Mouse (Mus musculus) 416B (cell line): ENCODE results near the gene Cep152.

Source experiments
- DNase-seq: peaks from one replicate; pipeline ENCODE4 v3.0.0; 2011; ENCODE audit warnings: low read depth

Cep152 gene

DNA sequence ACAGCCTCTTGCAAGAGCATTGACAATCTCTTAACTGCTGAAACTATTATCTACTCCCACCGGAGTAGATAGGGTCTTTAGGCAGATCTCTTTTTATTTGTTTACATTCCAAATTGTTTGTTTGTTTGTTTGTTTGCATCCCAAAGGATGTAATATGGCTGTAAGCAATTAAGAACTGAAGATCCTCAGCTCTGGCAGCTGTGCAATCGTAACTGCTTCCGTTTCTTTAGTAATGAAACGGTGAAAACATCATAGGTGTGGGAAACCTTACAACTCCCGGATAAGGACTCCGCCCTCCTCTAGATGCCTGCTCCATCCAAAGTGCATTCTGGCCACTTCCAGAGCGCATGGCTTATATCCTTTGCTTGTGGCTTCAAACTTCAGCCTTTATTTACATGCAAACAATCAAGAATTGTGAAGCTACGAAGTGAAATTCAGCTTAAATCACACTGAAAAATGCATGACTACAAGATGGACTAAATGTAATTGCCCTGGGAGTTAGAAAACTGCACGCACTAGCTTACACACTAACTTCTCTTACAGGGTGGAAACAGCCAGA is 707 bp downstream of the Cep152 start:
- DNase-seq, result peak; percentile 67

DNA sequence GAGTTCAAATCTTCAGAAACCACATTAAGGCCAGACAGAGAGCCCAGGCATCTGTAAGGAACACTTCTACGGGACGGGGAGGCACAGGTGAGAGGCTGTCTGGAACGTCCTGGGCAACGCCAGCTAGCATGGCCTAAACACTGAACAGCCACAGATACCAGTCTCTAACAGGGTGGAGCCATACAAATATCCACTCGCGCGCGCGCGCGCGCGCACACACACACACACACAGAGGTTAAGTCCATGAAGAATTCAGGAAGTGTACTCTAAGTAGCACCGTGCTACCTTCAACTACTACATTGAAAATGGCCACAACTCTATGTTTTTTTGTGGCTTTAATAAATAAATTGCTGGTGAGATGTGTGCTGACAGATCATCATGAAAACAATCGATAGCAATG is 1.7 kb downstream of the Cep152 start:
- DNase-seq, result peak; percentile 24

DNA sequence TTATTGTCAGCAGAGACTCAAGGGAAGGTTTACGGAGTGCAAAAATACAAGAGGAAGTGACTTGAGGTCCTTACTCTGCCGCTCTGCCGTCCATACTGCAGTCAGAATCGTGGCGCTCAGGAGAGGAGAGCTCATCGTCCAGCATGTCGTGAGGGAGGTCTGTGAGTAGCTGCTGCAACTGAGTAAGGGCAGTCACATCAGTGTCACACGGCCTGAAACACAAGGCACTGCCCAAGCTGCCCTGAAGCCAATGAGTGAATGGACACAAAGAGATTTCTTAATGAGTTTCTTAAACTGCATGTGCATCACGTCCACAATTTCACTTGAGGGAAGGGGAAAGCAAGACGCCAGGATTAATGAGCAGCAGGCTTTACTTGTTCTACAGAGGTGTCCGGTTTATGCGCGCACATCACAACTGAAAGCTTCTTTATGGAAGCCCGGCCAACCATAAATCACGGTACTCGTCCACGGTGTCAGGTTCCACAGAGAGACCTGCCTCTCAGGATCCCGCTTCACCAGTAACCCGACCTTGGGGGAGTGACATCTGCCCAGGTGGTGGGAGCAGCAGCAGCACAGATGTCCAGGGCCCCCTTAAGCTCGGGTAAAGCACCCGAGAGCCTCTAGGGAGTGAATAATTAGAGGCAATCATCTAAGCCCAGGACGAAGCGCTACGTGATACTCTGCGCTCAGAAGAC is 4.6 kb downstream of the Cep152 start:
- DNase-seq, result no peak

DNA sequence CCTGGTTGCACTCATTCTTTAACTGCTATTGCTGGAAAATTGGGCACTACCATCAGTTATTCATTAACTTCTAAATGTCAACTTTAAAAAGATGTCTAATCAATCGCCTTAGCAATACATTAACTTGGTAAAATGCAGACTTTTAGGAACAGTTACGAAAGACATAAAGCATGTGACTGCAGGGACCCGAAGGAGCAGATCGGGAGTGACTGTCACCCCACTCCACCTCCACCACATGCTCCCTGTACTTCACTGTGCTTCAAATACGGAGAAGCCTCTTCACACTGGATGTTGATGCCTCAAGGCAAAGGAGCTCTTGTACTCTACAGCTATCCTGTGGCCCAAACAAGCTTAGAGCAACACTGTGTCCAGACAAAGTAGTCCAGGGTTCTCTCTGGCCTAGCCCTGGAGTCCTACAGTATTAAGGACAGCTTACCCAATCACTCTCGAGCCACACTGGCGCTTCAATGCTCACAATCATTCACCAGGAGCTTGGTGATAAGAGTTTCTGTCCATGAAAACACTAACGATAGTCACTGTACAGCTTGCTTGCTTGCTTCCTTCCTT is 9.0 kb downstream of the Cep152 start:
- no peak for DNase-seq

DNA sequence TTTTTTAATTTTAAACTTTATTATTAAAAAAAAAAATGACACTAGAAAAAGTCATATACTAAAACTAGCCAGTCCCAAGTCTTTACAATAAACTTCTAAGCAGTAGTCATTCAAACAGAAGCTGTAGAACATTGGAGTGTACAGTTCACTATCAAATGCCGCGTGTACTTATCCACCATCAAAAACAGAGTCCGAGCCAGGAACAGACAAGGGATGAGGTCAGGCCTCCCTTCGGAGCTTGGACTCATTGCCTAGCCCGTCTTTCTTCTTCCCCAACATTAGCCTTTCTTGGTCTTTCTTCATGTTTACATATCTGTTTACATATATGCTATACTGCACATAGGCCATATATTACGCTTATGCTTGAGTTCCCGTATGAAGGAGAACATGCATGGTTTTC is 9.5 kb downstream of the Cep152 start:
- no peak for DNase-seq

DNA sequence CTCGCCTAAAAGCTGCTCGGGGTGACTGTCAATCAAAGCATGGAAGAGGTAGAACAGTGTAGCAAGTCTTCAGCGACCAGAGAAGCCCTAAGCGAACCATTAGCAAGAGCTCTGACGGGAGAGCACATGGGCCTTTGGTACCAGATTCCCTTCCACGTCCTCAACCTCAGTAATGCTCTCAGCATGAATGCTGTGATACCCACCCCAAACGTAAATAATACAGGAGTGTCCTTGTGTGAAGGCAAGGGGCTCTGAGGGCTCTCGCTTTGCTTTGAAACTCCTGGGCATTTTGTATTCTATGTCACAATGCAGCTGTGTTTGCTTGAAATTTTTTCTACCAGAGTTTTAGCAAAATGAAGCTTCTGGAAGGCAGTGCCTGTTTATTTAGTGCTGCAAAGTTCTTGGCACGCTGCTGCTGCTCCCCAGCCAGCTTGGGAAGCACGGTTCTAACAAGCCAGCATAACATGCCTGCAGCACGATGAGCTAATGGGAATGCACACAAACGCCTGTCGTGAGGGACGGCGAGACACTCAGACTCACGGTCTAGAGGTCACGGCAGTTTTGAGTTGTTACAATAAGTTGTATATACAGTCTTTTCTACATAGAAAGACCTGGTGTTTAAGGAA is 18.6 kb downstream of the Cep152 start:
- no peak for DNase-seq

DNA sequence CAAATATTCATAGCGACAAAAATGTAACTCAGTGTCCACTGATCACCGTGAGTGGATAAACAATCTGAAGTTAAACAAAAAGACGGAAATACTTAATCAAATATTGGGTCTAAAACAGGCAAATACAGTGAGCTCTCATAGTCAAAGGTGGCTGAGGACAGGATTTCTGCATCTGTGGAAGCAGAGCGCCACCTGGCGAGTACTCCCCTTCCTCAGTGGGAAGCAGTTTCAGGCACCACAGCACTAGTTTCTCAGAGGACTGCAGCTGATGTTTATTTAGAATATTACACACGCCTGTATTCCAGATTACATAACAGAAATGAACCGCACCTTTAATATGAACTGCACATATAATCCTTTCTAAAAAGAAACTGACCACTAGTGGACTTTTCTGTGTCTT is 20.3 kb downstream of the Cep152 start:
- DNase-seq, result peak; percentile 35

DNA sequence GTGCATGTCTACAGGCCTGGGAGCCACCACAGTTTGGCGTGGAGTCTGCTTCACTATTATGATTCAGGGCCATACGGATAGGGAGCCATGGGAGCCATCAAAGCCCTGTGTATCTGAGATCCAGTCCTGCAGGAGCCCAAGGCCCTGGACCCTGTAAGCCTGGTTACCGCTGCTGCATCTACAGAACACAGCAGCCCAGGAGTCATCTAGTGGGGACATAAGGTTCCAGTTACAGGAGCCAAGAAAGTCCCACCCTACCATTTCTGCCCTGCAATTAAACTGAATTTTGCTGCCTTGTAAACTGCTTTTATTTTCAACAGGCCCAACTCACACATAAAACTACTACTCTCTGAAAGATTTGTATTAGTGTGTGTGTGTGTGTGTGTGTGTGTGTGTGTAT is 21.9 kb downstream of the Cep152 start:
- DNase-seq, result no peak

DNA sequence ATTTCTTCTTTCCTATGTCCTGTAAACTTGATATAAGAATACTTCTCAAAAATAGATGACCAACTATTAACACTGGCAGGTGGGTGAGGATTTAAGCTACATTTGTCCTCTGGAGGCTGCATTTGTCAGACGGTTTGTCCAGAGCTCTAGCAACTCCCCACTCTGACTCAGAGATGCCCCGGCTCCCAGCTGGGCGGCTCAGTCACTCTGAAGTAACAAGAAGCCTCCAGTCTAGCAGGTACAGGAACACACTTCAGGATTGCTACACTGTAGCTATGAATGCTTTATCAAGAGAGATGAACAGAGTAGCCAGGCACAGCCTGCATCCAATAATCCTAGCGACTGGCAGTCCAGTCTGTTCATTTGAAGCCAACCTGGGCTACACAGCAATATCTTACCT is 26.0 kb downstream of the Cep152 start:
- no peak for DNase-seq

DNA sequence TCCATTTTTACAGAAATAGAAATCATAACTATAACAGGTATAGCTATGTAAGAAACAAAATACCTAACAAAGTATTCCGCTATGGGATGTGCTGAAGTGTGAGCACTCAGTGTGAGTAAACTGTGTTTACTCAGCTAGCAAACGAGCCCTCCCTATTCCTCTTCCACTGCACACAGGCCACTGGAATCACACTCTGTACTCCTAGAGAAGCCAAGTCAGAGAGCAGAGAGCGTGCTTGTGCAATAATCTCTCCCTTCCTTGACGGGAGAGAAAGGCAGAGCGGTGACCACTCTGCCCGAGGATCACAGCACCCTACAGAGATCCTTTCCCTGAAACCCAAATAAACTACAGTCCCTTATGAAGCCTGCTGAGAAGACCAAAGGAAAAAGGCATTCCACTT is 26.7 kb downstream of the Cep152 start:
- no peak for DNase-seq

DNA sequence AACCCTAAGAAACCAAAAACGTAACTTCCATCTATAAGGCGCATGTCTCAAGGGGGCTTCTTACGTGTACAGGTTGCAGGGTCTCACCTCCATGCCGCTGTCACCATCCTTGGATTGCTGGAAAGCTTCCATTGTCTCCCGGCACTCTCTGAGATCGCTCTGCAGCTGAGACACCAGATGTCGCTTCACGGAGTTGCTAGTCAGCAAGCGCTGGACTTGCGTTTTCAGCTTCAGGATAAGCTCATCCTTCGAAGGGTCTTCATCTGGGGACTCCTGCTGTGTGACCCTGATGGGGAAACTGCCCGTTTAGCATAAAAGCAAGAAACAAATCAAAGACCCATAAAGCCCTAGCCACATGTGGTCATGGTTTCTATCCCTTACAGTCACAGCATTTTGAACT is 30.1 kb downstream of the Cep152 start:
- DNase-seq, result no peak

DNA sequence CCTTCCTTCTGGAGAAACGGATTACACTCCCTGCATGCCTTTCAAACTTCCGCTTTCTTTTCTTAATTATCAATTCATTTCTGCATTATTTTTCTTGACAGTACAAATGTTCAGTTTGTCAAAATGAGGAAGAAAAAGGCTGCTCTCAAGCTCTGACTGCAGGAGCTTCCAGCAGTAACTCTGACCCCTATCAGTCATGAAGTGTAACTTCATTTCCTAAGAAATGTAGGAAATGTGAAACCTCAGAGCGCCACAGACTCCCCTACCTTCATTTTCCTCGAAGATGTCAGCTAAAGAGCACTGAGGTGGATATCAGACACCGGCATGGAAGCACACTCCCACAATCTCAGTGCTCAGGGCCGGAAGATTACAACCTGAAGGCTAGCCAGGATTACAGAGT is 30.8 kb downstream of the Cep152 start:
- peak; percentile 26 for DNase-seq

DNA sequence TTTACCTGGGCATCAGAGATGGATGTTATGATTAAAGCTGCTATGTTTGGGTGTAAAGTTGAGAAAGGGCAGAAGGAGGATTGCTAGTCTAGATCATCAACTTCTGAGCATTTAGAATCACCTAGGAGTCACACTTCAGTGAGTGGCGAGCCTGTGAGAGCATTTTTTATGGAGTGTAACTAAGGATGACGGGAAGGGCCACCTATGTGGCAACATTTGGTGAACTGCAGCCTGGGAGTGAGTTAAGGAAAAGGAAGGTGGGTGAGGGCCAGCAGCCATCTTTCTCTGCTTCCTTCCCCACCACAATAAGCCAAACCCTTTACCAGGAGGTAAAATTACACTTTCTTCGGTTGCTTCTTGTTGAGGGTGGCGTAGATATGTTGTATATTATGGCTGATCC is 33.0 kb downstream of the Cep152 start:
- no peak for DNase-seq

DNA sequence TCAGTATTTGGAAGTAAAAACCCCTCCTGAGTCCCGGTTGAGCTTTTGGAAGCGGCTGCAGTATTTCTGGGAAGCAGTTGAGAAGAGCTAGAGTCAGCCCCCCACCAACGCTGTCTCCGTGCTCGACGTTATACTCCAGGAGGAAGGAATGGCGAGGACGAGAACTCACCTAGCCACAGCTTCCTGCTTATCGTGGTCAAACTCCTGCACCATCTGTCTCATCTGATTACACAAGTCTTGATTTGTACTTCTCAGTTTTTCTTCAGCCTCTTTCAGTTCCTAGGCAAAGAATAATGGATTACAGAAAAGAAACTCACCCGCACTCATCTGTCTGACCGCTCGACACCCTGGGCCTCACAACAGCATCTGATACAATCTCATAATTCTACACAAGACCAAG is 35.6 kb downstream of the Cep152 start:
- peak; percentile 73 for DNase-seq

DNA sequence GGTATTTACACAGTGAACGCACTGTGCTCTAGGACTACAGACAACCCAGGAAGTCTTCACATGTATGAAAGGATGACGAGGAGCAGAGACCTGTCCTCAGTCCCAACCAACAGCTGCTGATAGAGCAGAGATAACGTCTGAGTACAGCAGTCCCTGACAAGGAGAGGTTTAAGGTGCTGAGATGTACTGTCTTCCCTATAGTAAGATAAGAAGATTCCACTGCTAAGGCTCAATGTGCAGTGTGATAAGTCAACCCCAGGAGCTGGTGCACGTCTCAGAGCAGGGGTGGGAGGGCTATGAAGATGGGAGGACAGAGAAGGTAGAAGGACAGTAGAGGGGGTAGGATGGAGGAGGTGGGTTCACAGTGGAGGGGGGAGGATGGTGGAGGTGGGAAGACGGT is 43.8 kb downstream of the Cep152 start:
- DNase-seq, result no peak

DNA sequence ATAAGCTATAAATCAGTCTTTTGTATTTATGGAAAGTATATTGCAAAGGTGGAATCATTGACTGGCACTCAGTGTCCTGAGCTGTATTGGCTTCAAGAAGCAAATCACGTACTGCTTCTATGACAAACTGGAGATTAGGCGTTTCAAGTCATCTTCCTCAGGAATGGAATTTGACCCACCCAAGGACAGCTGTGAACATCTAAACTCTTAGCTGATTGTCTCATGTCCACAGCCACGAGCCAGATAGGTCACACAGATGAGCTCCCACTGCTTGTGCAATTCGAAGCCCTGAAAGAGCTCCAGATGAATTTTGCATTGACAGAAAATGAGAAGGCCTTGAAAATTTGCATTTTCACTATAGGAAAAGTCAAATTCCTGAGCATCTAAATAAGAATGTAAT is 47.2 kb downstream of the Cep152 start:
- no peak for DNase-seq

DNA sequence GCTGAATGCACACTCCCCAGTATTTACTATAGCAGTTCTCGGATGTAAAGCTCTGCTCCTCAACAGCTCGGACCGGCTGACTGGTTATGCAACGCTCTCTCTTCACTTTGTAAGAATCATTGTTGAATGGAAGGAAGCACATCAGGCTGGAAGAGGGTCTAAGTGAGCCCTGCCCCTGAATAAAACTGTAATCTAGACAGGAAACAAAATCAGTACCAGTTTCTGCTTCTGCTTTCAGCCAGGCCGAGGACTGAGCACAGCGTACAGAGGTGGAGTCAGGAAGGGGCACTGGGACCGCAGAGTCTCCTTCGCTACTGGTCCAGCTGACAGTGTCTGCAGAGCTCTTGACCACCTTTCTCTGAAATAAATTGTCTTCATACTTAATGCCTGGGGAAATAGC is 48.4 kb downstream of the Cep152 start:
- no peak for DNase-seq

DNA sequence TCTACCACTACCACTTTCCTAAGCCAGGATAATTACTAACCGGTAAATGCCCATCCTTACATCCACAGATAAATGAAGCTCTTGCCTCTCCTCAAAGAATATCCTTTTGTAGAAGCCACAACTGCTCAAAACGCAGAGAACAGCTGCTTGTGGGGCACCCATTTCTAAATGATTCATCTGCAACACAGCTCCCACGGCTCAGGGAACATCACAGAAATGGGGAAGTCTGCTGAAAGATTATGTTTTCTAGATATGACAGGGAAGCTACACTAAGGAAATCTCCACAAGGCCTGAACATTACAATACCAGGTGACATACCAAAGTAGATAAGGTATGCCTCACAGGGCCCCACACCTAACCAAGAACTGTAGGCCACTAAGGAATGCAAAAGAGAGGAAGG is 49.1 kb downstream of the Cep152 start:
- DNase-seq, result peak; percentile 8

DNA sequence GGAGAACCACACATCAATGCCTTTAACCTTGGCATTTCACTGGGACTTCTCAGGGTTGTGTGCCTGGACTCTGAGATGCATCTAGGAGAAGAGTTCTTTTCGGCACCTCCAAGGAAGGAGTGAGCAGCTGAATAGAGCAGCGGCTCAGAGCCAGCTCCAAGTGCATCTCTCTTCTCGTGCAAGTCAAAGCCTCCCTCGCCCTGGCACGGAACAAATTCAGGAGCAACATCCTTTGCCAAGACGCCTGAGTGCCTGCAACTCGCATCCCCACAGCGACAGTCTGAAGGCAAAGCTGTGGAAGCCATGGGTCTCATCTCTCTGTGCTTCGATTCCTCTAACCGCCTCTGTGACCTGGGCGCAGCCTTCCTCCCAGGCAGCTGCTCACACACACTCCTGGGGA is 61.0 kb downstream of the Cep152 start:
- no peak for DNase-seq

DNA sequence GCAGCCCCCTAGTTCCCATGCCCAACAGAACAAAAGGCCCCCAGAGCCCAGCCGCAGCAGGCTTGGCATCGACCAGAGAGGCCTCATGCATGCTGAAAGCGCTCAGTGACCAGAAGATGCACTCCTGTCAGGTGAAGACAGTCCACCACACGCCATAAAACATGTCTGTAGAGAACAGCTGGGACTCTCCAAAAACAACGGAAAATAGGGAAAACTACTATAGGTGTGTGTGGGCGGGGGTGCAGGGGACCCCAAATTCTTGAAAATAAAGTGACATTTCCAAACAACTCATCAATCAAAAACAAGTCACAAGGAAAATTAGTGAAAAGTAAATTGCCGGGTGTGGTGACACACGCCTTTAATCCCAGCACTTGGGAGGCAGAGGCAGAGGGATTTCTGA is 62.5 kb downstream of the Cep152 start:
- no peak for DNase-seq

DNA sequence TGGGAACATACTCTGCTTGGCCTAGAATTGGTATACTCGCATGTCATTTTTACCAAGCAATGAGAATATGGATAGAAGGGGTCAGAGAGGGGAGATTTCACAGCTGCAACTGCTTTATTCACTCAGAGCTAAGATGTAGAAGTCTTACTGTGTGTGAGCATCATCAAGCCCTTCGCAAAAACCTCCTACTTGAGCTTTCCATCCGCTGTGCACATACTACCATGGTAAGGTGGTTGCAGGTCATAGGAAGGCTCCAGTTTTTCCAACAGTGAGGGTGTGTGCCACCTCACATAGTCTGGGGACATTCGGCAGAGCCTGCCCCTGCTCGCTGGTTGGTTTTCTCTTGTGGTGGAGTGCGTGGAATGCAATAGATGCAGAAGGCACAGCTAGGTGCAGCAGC is 64.9 kb downstream of the Cep152 start:
- no peak for DNase-seq

DNA sequence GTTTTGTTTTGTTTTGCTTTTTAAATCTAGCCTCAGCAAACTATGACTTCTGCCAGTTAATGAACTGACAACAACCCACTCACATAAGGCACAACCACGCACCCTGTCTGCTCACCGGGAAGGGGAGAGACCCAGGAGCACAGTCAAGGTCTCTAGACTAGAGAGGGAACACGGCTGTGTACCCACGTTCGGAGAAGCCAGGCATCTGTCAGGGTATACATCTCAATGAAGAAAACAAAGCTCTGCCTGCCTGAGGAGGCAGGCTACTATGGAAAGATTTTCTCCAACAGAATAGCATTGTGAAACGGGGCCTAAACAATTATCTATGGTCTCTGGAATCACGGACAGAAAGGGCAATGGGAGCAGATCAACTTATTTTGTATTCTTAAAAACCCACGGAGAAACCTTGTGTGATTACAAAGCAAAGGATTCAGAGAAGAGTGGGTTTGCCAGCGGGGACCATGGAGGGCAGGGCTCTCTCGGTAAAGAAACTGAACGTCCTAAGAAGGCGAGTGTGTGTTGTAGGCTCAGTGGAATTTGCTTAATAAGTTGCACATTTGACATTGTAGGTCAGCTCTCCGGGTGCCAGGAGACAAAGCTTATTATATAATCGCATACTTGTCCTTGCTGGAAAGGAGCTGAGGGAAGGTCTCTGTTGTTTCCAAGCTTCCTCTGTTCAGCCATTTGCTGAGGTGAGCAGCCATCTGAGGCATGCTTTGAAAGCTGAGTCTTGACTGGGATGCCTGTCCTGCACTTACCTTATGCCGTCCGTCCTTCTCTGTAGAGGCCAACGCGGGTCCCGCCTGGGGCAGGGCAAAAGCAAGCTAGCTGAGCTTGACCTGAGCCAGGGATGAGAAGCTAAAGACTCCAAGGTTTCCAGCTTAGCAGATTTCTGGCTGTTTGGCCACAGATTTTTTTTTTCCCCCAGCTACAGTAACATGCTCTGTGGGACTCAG is 66.0 kb downstream of the Cep152 start:
- DNase-seq, result no peak
